Mouse (Mus musculus): ENCODE data around the gene Cysrt1. TPM values are rescaled to one million over a fixed set of nuclear protein-coding genes. Genes with fewer than 3 reads are reported as not detected.

Cysrt1 gene
- total RNA-seq, 1 experiment from 2014 or later, result not detected

Other genes starting within 250 kb of the Cysrt1 start
- gene Nsmf, start 188.1 kb downstream of the Cysrt1 start, total RNA-seq (2017), result 9.6 and 15.2 TPM in 2 replicates
- not detected in 2 replicates for gene Entpd8, start 162.1 kb downstream of the Cysrt1 start, total RNA-seq (2017)
- gene Noxa1, start 147.3 kb downstream of the Cysrt1 start, total RNA-seq (2017), result 0.09 TPM in 1 of 2 replicates, not detected in the other
- gene Nrarp, start 61.7 kb downstream of the Cysrt1 start, total RNA-seq (2017), result 0.39 and 2.2 TPM in 2 replicates
- 15.7 and 18.1 TPM in 2 replicates for gene Tor4a, start 45.6 kb downstream of the Cysrt1 start, total RNA-seq (2017)
- gene Nelfb, start 31.0 kb downstream of the Cysrt1 start, total RNA-seq (2017), result 28.8 and 47.4 TPM in 2 replicates
- not detected in 2 replicates for gene Stpg3, start 27.8 kb downstream of the Cysrt1 start, total RNA-seq (2017)
- gene Fam166a, start 23.7 kb downstream of the Cysrt1 start, total RNA-seq (2017), result not detected in 2 replicates
- gene Tubb4b, start 17.8 kb downstream of the Cysrt1 start, total RNA-seq (2017), result 486 and 513 TPM in 2 replicates
- not detected in 2 replicates for gene Slc34a3, start 8.1 kb downstream of the Cysrt1 start, total RNA-seq (2017)
- gene Rnf224, start 5.7 kb downstream of the Cysrt1 start, total RNA-seq (2017), result not detected in 2 replicates
- 0.37 and 0.82 TPM in 2 replicates for gene Rnf208, start 197 bp downstream of the Cysrt1 start, total RNA-seq (2017)
- 0.50 and 0.87 TPM in 2 replicates for gene AL732309.1, start 4.4 kb upstream of the Cysrt1 start, total RNA-seq (2017)
- 11.3 and 13.0 TPM in 2 replicates for gene Tmem203, start 13.0 kb upstream of the Cysrt1 start, total RNA-seq (2017)
- 12.4 and 17.0 TPM in 2 replicates for gene Tprn, start 20.2 kb upstream of the Cysrt1 start, total RNA-seq (2017)
- gene Ssna1, start 30.0 kb upstream of the Cysrt1 start, total RNA-seq (2017), result 65.1 and 73.3 TPM in 2 replicates
- gene Anapc2, start 30.0 kb upstream of the Cysrt1 start, total RNA-seq (2017), result 35.1 and 53.1 TPM in 2 replicates
- gene Tmem210, start 45.7 kb upstream of the Cysrt1 start, total RNA-seq (2017), result not detected in 2 replicates
- not detected in 2 replicates for gene Lrrc26, start 47.5 kb upstream of the Cysrt1 start, total RNA-seq (2017)
- gene Grin1, start 76.7 kb upstream of the Cysrt1 start, total RNA-seq (2017), result not detected in 2 replicates
- 40.8 and 41.3 TPM in 2 replicates for gene Man1b1, start 89.9 kb upstream of the Cysrt1 start, total RNA-seq (2017)
- 13.3 and 19.2 TPM in 2 replicates for gene Dpp7, start 113.9 kb upstream of the Cysrt1 start, total RNA-seq (2017)
- 8.5 and 8.9 TPM in 2 replicates for gene Uap1l1, start 123.2 kb upstream of the Cysrt1 start, total RNA-seq (2017)
- gene Sapcd2, start 129.9 kb upstream of the Cysrt1 start, total RNA-seq (2017), result 15.1 and 17.4 TPM in 2 replicates
- gene Entpd2, start 153.4 kb upstream of the Cysrt1 start, total RNA-seq (2017), result not detected in 2 replicates
- gene Npdc1, start 156.9 kb upstream of the Cysrt1 start, total RNA-seq (2017), result 0.64 TPM in 1 of 2 replicates, not detected in the other
- 23.5 and 27.8 TPM in 2 replicates for gene Fut7, start 180.8 kb upstream of the Cysrt1 start, total RNA-seq (2017)
- 31.5 and 49.9 TPM in 2 replicates for gene Abca2, start 186.3 kb upstream of the Cysrt1 start, total RNA-seq (2017)
- gene Clic3, start 214.4 kb upstream of the Cysrt1 start, total RNA-seq (2017), result not detected in 2 replicates
- gene Paxx, start 218.6 kb upstream of the Cysrt1 start, total RNA-seq (2017), result 19.8 and 29.1 TPM in 2 replicates
- 4.1 TPM in 1 of 2 replicates, not detected in the other for gene Ptgds, start 227.6 kb upstream of the Cysrt1 start, total RNA-seq (2017)

All from common myeloid progenitor, adult 5-6 weeks (primary cell).